Mouse (Mus musculus): ENCODE data around the gene Trim12c. TPM values are rescaled to one million over a fixed set of nuclear protein-coding genes. Genes with fewer than 3 reads are reported as not detected.
"Not testable (repeated sequence)": the region's sequence is repeated elsewhere in the genome, so short reads cannot be mapped to it uniquely, and the experiment has no call there.

Gene Trim12c
- total and polyA plus RNA-seq, 2 experiments from 2014 or later = 1.5 to 7.1 TPM

GRCm38 (mm10) chr7:104322028-104322427 lies 31.1 kb downstream of the Trim12c start:
- ATAC-seq (ENCODE audit: insufficient read depth, low read depth) = no peak
- H3K4me1 ChIP-seq (ENCODE audit: control insufficient read depth, insufficient read depth) = no peaks in the 10 kb centered on the region
- no peaks in the 10 kb centered on the region for H3K9me3 ChIP-seq (replicated peaks; ENCODE audit: control insufficient read depth, low read length)
- H3K4me2 ChIP-seq (ENCODE audit: low read depth, low read length) = no peak overlapping the region
- H3K27me3 ChIP-seq (ENCODE audit: control insufficient read depth, insufficient read depth, low read length) = no peaks in the 10 kb centered on the region
- no peak overlapping the region for H3K9ac ChIP-seq (replicated peaks; ENCODE audit: low read depth, low read length)
- no peak overlapping the region for H3K4me3 ChIP-seq (ENCODE audit: low read depth, low read length)
- TF ChIP-seq EP300 (IDR thresholded peaks at IDR 0.05; ENCODE audit: low read depth) = no peak
- H3K36me3 ChIP-seq (replicated peaks; ENCODE audit: control insufficient read depth, insufficient read depth, low read length) = no peaks in the 10 kb centered on the region
- no peak for DNase-seq (ENCODE audit: low spot score)
- no peak overlapping the region for H3K27ac ChIP-seq (ENCODE audit: low read depth)
- WGBS = 61% methylated on average over 9 of the region's 9 CpGs

DNA sequence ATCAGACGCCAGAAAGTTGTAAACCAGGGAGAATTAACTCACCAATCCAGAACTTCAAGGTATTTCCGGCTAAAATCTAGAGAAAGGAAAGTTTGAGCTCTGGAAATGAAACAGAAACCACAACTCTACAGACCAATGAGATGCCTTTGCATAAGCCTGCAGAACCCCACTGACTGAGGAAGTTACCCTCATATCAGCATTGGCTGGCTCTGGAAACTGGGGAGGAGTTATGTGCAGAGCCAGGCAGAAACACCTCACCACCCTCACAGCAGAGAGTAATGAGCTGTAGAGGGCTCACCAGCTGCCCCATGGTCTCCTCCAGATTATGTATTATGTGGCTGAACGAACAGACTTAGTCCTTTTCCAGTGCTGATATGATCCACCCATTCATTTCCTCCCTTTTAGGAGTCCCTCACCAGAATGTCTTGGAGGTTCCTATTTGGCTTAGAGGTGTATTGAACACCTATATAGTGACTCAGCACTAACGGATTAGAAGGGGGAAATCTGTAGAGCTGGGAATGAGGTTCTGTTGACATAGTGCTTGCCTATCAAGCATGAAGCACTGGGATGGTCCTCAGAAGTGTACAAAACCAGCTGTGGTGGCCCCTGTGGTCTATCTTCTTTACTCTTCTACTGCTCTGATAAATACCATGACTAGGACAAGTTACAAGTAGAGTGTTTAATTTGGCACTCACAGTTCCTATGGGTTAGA lies 37.6 kb downstream of the Trim12c start, which contains the start of gene Trim12a:
Gene Trim12a, minus strand, starts transcription at position 98 of the 712 bp plus-strand sequence.
- not testable (repeated sequence) for H3K9me3 ChIP-seq (replicated peaks; ENCODE audit: control insufficient read depth, low read length); H3K27me3 ChIP-seq (ENCODE audit: control insufficient read depth, insufficient read depth, low read length); DNase-seq (ENCODE audit: low spot score); H3K4me1 ChIP-seq (ENCODE audit: control insufficient read depth, insufficient read depth); H3K36me3 ChIP-seq (replicated peaks; ENCODE audit: control insufficient read depth, insufficient read depth, low read length)
- peak within 1 kb of the TSS; percentile 60 for H3K4me2 ChIP-seq (ENCODE audit: low read depth, low read length)
- WGBS = 11% methylated on average over 4 of the region's 4 CpGs
- peak within 1 kb of the TSS; percentile 54 for H3K9ac ChIP-seq (replicated peaks; ENCODE audit: low read depth, low read length)
- ATAC-seq (ENCODE audit: insufficient read depth, low read depth) = peak; percentile 98
- H3K27ac ChIP-seq (ENCODE audit: low read depth) = peak within 1 kb of the TSS; percentile 87
- H3K4me3 ChIP-seq (ENCODE audit: low read depth, low read length) = peak within 1 kb of the TSS; percentile 67

- WGBS = 4% methylated on average over 15 of the region's 15 CpGs
- H3K27me3 ChIP-seq (ENCODE audit: control insufficient read depth, insufficient read depth, low read length) = no peaks in the 10 kb centered on the region
- no peaks in the 10 kb centered on the region for H3K9me3 ChIP-seq (replicated peaks; ENCODE audit: control insufficient read depth, low read length)
- no peak for TF ChIP-seq EP300 (IDR thresholded peaks at IDR 0.05; ENCODE audit: low read depth)
- no peak for TF ChIP-seq CTCF (IDR thresholded peaks at IDR 0.05; ENCODE audit: low read depth)
- peak overlapping the region; percentile 60 for H3K4me2 ChIP-seq (ENCODE audit: low read depth, low read length)
- H3K27ac ChIP-seq (ENCODE audit: low read depth) = peak overlapping the region; percentile 87
- peak overlapping the region; percentile 67 for H3K4me3 ChIP-seq (ENCODE audit: low read depth, low read length)
- H3K4me1 ChIP-seq (ENCODE audit: control insufficient read depth, insufficient read depth) = no peaks in the 10 kb centered on the region
- no peaks in the 10 kb centered on the region for H3K36me3 ChIP-seq (replicated peaks; ENCODE audit: control insufficient read depth, insufficient read depth, low read length)
- ATAC-seq (ENCODE audit: insufficient read depth, low read depth) (peak; percentile 64; the same call in 1 of the 2 replicates), DNase-seq (ENCODE audit: low spot score) (peak; percentile 40)
- H3K9ac ChIP-seq (replicated peaks; ENCODE audit: low read depth, low read length) = peak overlapping the region; percentile 54
These were observed 38.3 kb downstream of the Trim12c start for GRCm38 (mm10) chr7:104314796-104315353.

GRCm38 (mm10) chr7:104291638-104292400 lies 61.3 kb downstream of the Trim12c start:
- Histone ChIP-seq H3K27ac (ENCODE audit: low read depth) (no peak overlapping the region), H3K9ac (replicated peaks; ENCODE audit: low read depth, low read length) (no peak overlapping the region), H3K4me1 (ENCODE audit: control insufficient read depth, insufficient read depth) (no peaks in the 10 kb centered on the region), H3K36me3 (replicated peaks; ENCODE audit: control insufficient read depth, insufficient read depth, low read length) (no peaks in the 10 kb centered on the region), H3K9me3 (replicated peaks; ENCODE audit: control insufficient read depth, low read length) (no peaks in the 10 kb centered on the region), H3K4me3 (ENCODE audit: low read depth, low read length) (no peak overlapping the region), H3K4me2 (ENCODE audit: low read depth, low read length) (no peak overlapping the region), H3K27me3 (ENCODE audit: control insufficient read depth, insufficient read depth, low read length) (no peaks in the 10 kb centered on the region)
- 74% methylated on average over 5 of the region's 5 CpGs for WGBS
- no peak for ATAC-seq (ENCODE audit: insufficient read depth, low read depth)
- no peak for DNase-seq (ENCODE audit: low spot score)
- TF ChIP-seq EP300 (IDR thresholded peaks at IDR 0.05; ENCODE audit: low read depth) = no peak
- no peak for TF ChIP-seq CTCF (IDR thresholded peaks at IDR 0.05; ENCODE audit: low read depth)

- no peak for TF ChIP-seq EP300 (IDR thresholded peaks at IDR 0.05; ENCODE audit: low read depth)
- no peak for TF ChIP-seq CTCF (IDR thresholded peaks at IDR 0.05; ENCODE audit: low read depth)
- no peaks in the 10 kb centered on the region for H3K9me3 ChIP-seq (replicated peaks; ENCODE audit: control insufficient read depth, low read length)
- ATAC-seq (ENCODE audit: insufficient read depth, low read depth) = no peak
- no peak overlapping the region for H3K27ac ChIP-seq (ENCODE audit: low read depth)
- no peaks in the 10 kb centered on the region for H3K4me1 ChIP-seq (ENCODE audit: control insufficient read depth, insufficient read depth)
- no peak overlapping the region for H3K4me2 ChIP-seq (ENCODE audit: low read depth, low read length)
- no peaks in the 10 kb centered on the region for H3K27me3 ChIP-seq (ENCODE audit: control insufficient read depth, insufficient read depth, low read length)
- WGBS = 73% methylated on average over 1 of the region's 1 CpGs
- H3K9ac ChIP-seq (replicated peaks; ENCODE audit: low read depth, low read length) = no peak overlapping the region
- DNase-seq (ENCODE audit: low spot score) = no peak
- H3K4me3 ChIP-seq (ENCODE audit: low read depth, low read length) = no peak overlapping the region
- H3K36me3 ChIP-seq (replicated peaks; ENCODE audit: control insufficient read depth, insufficient read depth, low read length) = no peaks in the 10 kb centered on the region
These were observed 62.5 kb downstream of the Trim12c start for GRCm38 (mm10) chr7:104290641-104291040.

Other genes starting within 250 kb of the Trim12c start
- gene Olfr646, start 248.5 kb downstream of the Trim12c start, total RNA-seq (2014; rRNA removed; ENCODE audit: low replicate concordance) = not detected in 2 replicates
- gene Olfr646, start 248.5 kb downstream of the Trim12c start, polyA plus RNA-seq (2015; fragmentation: Nextera tagmentation; extraction: Ambion mirVana) = not detected in 2 replicates
- not detected in 2 replicates for gene Ubqln5, start 223.5 kb downstream of the Trim12c start, total RNA-seq (2014; rRNA removed; ENCODE audit: low replicate concordance)
- not detected in 2 replicates for gene Ubqln5, start 223.5 kb downstream of the Trim12c start, polyA plus RNA-seq (2015; fragmentation: Nextera tagmentation; extraction: Ambion mirVana)
- gene Olfr643, start 216.0 kb downstream of the Trim12c start, total RNA-seq (2014; rRNA removed; ENCODE audit: low replicate concordance) = not detected in 2 replicates
- not detected in 2 replicates for gene Olfr643, start 216.0 kb downstream of the Trim12c start, polyA plus RNA-seq (2015; fragmentation: Nextera tagmentation; extraction: Ambion mirVana)
- gene Ubqln3, start 210.1 kb downstream of the Trim12c start, total RNA-seq (2014; rRNA removed; ENCODE audit: low replicate concordance) = not detected in 2 replicates
- gene Ubqln3, start 210.1 kb downstream of the Trim12c start, polyA plus RNA-seq (2015; fragmentation: Nextera tagmentation; extraction: Ambion mirVana) = not detected in 2 replicates
- not detected in 2 replicates for gene Ubqlnl, start 202.8 kb downstream of the Trim12c start, total RNA-seq (2014; rRNA removed; ENCODE audit: low replicate concordance)
- not detected in 2 replicates for gene Ubqlnl, start 202.8 kb downstream of the Trim12c start, polyA plus RNA-seq (2015; fragmentation: Nextera tagmentation; extraction: Ambion mirVana)
- gene Olfm5, start 188.5 kb downstream of the Trim12c start, total RNA-seq (2014; rRNA removed; ENCODE audit: low replicate concordance) = not detected in 2 replicates
- gene Olfm5, start 188.5 kb downstream of the Trim12c start, polyA plus RNA-seq (2015; fragmentation: Nextera tagmentation; extraction: Ambion mirVana) = not detected in 2 replicates
- not detected in 2 replicates for gene Olfr648, start 170.0 kb downstream of the Trim12c start, total RNA-seq (2014; rRNA removed; ENCODE audit: low replicate concordance)
- 0.07 and 0.08 TPM in 2 replicates for gene Olfr648, start 170.0 kb downstream of the Trim12c start, polyA plus RNA-seq (2015; fragmentation: Nextera tagmentation; extraction: Ambion mirVana)
- not detected in 2 replicates for gene Olfr649, start 157.4 kb downstream of the Trim12c start, total RNA-seq (2014; rRNA removed; ENCODE audit: low replicate concordance)
- not detected in 2 replicates for gene Olfr649, start 157.4 kb downstream of the Trim12c start, polyA plus RNA-seq (2015; fragmentation: Nextera tagmentation; extraction: Ambion mirVana)
- 2.9 and 7.3 TPM in 2 replicates for gene Trim6, start 134.6 kb downstream of the Trim12c start, total RNA-seq (2014; rRNA removed; ENCODE audit: low replicate concordance)
- 0.73 and 1.4 TPM in 2 replicates for gene Trim6, start 134.6 kb downstream of the Trim12c start, polyA plus RNA-seq (2015; fragmentation: Nextera tagmentation; extraction: Ambion mirVana)
- gene Trim34a, start 108.9 kb downstream of the Trim12c start, total RNA-seq (2014; rRNA removed; ENCODE audit: low replicate concordance) = 5.7 and 7.5 TPM in 2 replicates
- gene Trim34a, start 108.9 kb downstream of the Trim12c start, polyA plus RNA-seq (2015; fragmentation: Nextera tagmentation; extraction: Ambion mirVana) = 2.1 and 2.5 TPM in 2 replicates
- gene Trim5, start 65.3 kb downstream of the Trim12c start, total RNA-seq (2014; rRNA removed; ENCODE audit: low replicate concordance) = 0.12 and 0.27 TPM in 2 replicates
- 0.37 and 0.38 TPM in 2 replicates for gene Trim5, start 65.3 kb downstream of the Trim12c start, polyA plus RNA-seq (2015; fragmentation: Nextera tagmentation; extraction: Ambion mirVana)
- gene Trim12a, start 37.9 kb downstream of the Trim12c start, total RNA-seq (2014; rRNA removed; ENCODE audit: low replicate concordance) = 7.7 and 13.6 TPM in 2 replicates
- 6.6 and 7.1 TPM in 2 replicates for gene Trim12a, start 37.9 kb downstream of the Trim12c start, polyA plus RNA-seq (2015; fragmentation: Nextera tagmentation; extraction: Ambion mirVana)
- not detected in 2 replicates for gene Trim34b, start 23.9 kb downstream of the Trim12c start, total RNA-seq (2014; rRNA removed; ENCODE audit: low replicate concordance)
- 0.08 TPM in 1 of 2 replicates, not detected in the other for gene Trim34b, start 23.9 kb downstream of the Trim12c start, polyA plus RNA-seq (2015; fragmentation: Nextera tagmentation; extraction: Ambion mirVana)
- not detected in 2 replicates for gene Trim30b, start 16.5 kb upstream of the Trim12c start, total RNA-seq (2014; rRNA removed; ENCODE audit: low replicate concordance)
- gene Trim30b, start 16.5 kb upstream of the Trim12c start, polyA plus RNA-seq (2015; fragmentation: Nextera tagmentation; extraction: Ambion mirVana) = 0.16 and 0.18 TPM in 2 replicates
- gene Trim30c, start 47.5 kb upstream of the Trim12c start, total RNA-seq (2014; rRNA removed; ENCODE audit: low replicate concordance) = not detected in 2 replicates
- 0.18 TPM in 1 of 2 replicates, not detected in the other for gene Trim30c, start 47.5 kb upstream of the Trim12c start, polyA plus RNA-seq (2015; fragmentation: Nextera tagmentation; extraction: Ambion mirVana)
- 8.0 and 8.9 TPM in 2 replicates for gene Trim30a, start 111.8 kb upstream of the Trim12c start, total RNA-seq (2014; rRNA removed; ENCODE audit: low replicate concordance)
- gene Trim30a, start 111.8 kb upstream of the Trim12c start, polyA plus RNA-seq (2015; fragmentation: Nextera tagmentation; extraction: Ambion mirVana) = 1.5 and 1.7 TPM in 2 replicates
- 0.46 and 1.5 TPM in 2 replicates for gene Trim30d, start 154.5 kb upstream of the Trim12c start, total RNA-seq (2014; rRNA removed; ENCODE audit: low replicate concordance)
- gene Trim30d, start 154.5 kb upstream of the Trim12c start, polyA plus RNA-seq (2015; fragmentation: Nextera tagmentation; extraction: Ambion mirVana) = 0.46 and 0.48 TPM in 2 replicates
- not detected in 2 replicates for gene Olfr651, start 196.8 kb upstream of the Trim12c start, total RNA-seq (2014; rRNA removed; ENCODE audit: low replicate concordance)
- gene Olfr651, start 196.8 kb upstream of the Trim12c start, polyA plus RNA-seq (2015; fragmentation: Nextera tagmentation; extraction: Ambion mirVana) = not detected in 2 replicates
- not detected in 2 replicates for gene Olfr652, start 207.5 kb upstream of the Trim12c start, total RNA-seq (2014; rRNA removed; ENCODE audit: low replicate concordance)
- gene Olfr652, start 207.5 kb upstream of the Trim12c start, polyA plus RNA-seq (2015; fragmentation: Nextera tagmentation; extraction: Ambion mirVana) = not detected in 2 replicates
- not detected in 2 replicates for gene Olfr653, start 224.0 kb upstream of the Trim12c start, total RNA-seq (2014; rRNA removed; ENCODE audit: low replicate concordance)
- gene Olfr653, start 224.0 kb upstream of the Trim12c start, polyA plus RNA-seq (2015; fragmentation: Nextera tagmentation; extraction: Ambion mirVana) = not detected in 2 replicates
- not detected in 2 replicates for gene Olfr654, start 233.7 kb upstream of the Trim12c start, total RNA-seq (2014; rRNA removed; ENCODE audit: low replicate concordance)
- gene Olfr654, start 233.7 kb upstream of the Trim12c start, polyA plus RNA-seq (2015; fragmentation: Nextera tagmentation; extraction: Ambion mirVana) = not detected in 2 replicates
- not detected in 2 replicates for gene Olfr655, start 248.4 kb upstream of the Trim12c start, total RNA-seq (2014; rRNA removed; ENCODE audit: low replicate concordance)
- not detected in 2 replicates for gene Olfr655, start 248.4 kb upstream of the Trim12c start, polyA plus RNA-seq (2015; fragmentation: Nextera tagmentation; extraction: Ambion mirVana)

Measured in heart, postnatal 0 days (tissue).